Mouse (Mus musculus) olfactory bulb, adult 2 months (tissue): ENCODE data around the gene Slc22a18.

Experiments
- CTCF ChIP-seq: fragments of 200-500 bp; IDR thresholded peaks from 2 replicates; pipeline ENCODE4 v1.5.1; 2012; ENCODE audit warnings: low read depth, mild to moderate bottlenecking, low read length, moderate library complexity; ENCODE audit not compliant: insufficient read depth
- POLR2A ChIP-seq: fragments of 200-500 bp; IDR thresholded peaks from 2 replicates; pipeline ENCODE4 v1.6.1; 2012; ENCODE audit warnings: mild to moderate bottlenecking, low read depth, low read length, moderate library complexity; ENCODE audit not compliant: insufficient read depth

GRCm38 (mm10) chr7:143536251-143536650 lies 62.7 kb downstream of the Slc22a18 start:
- TF ChIP-seq CTCF (no peak), POLR2A (no peak)
